Mouse (Mus musculus): ENCODE data around the gene Lelp1. TPM values are rescaled to one million over a fixed set of nuclear protein-coding genes. Genes with fewer than 3 reads are reported as not detected.

The Lelp1 gene
- polyA plus RNA-seq, 1 experiment from 2014 or later = not detected

Other genes with a start within 250 kb of the Lelp1 start
- 0.13 and 0.23 TPM in 2 replicates for gene Pglyrp3, start 128.2 kb downstream of the Lelp1 start, polyA plus RNA-seq (2015; fragmentation: Nextera tagmentation; extraction: Ambion mirVana)
- gene Lor, start 59.6 kb downstream of the Lelp1 start, polyA plus RNA-seq (2015; fragmentation: Nextera tagmentation; extraction: Ambion mirVana) = 3.6 and 3.7 TPM in 2 replicates
- gene Prr9, start 18.8 kb downstream of the Lelp1 start, polyA plus RNA-seq (2015; fragmentation: Nextera tagmentation; extraction: Ambion mirVana) = not detected in 2 replicates
- gene Sprr2a1, start 73.1 kb upstream of the Lelp1 start, polyA plus RNA-seq (2015; fragmentation: Nextera tagmentation; extraction: Ambion mirVana) = 0.14 and 0.15 TPM in 2 replicates
- 4.4 and 5.1 TPM in 2 replicates for gene Sprr2a2, start 73.2 kb upstream of the Lelp1 start, polyA plus RNA-seq (2015; fragmentation: Nextera tagmentation; extraction: Ambion mirVana)
- gene Sprr2a3, start 142.7 kb upstream of the Lelp1 start, polyA plus RNA-seq (2015; fragmentation: Nextera tagmentation; extraction: Ambion mirVana) = 0.34 TPM in 1 of 2 replicates, not detected in the other
- not detected in 2 replicates for gene Sprr2b, start 173.9 kb upstream of the Lelp1 start, polyA plus RNA-seq (2015; fragmentation: Nextera tagmentation; extraction: Ambion mirVana)
- not detected in 2 replicates for gene Sprr2d, start 196.4 kb upstream of the Lelp1 start, polyA plus RNA-seq (2015; fragmentation: Nextera tagmentation; extraction: Ambion mirVana)
- not detected in 2 replicates for gene Sprr2e, start 209.4 kb upstream of the Lelp1 start, polyA plus RNA-seq (2015; fragmentation: Nextera tagmentation; extraction: Ambion mirVana)
- gene Sprr2f, start 222.4 kb upstream of the Lelp1 start, polyA plus RNA-seq (2015; fragmentation: Nextera tagmentation; extraction: Ambion mirVana) = not detected in 2 replicates
- not detected in 2 replicates for gene Sprr2h, start 242.9 kb upstream of the Lelp1 start, polyA plus RNA-seq (2015; fragmentation: Nextera tagmentation; extraction: Ambion mirVana)